Mouse (Mus musculus) embryonic facial prominence, embryonic 12.5 days (tissue): ENCODE data around the gene Blm. TPM values are rescaled to one million over a fixed set of nuclear protein-coding genes. Genes with fewer than 3 reads are reported as not detected.

Experiments used
- ATAC-seq: fragments of 200-750 bp; cut with Nextera tagmentation; 2 replicates; pipeline ENCODE4 v1.8.0; 2017; ENCODE audit not compliant: insufficient number of reproducible peaks, insufficient read depth, low FRiP score, low TSS enrichment
- H3K27ac ChIP-seq: fragments of 300-500 bp; sonication (generic); 2 replicates; pipeline ENCODE4 v1.5.1; 2016; ENCODE audit warnings: mild to moderate bottlenecking
- H3K27me3 ChIP-seq: fragments of 300-500 bp; sonication (generic); 2 replicates; pipeline ENCODE4 v1.6.1; 2016; ENCODE audit warnings: mild to moderate bottlenecking, moderate library complexity
- H3K36me3 ChIP-seq: fragments of 300-500 bp; sonication (generic); 2 replicates; pipeline ENCODE4 v1.6.1; 2016; ENCODE audit warnings: mild to moderate bottlenecking
- H3K4me1 ChIP-seq: fragments of 300-500 bp; sonication (generic); 2 replicates; pipeline ENCODE4 v1.6.1; 2016
- H3K4me2 ChIP-seq: fragments of 300-500 bp; sonication (generic); replicated peaks from 2 replicates; pipeline ENCODE4 v1.6.1; 2016; ENCODE audit warnings: mild to moderate bottlenecking, moderate library complexity
- H3K4me3 ChIP-seq: fragments of 300-500 bp; sonication (generic); 2 replicates; pipeline ENCODE4 v1.5.1; 2016; ENCODE audit warnings: mild to moderate bottlenecking
- H3K9ac ChIP-seq: fragments of 300-500 bp; sonication (generic); 2 replicates; pipeline ENCODE4 v1.6.1; 2016; ENCODE audit warnings: mild to moderate bottlenecking, moderate library complexity
- H3K9me3 ChIP-seq: fragments of 300-500 bp; sonication (generic); 2 replicates; pipeline ENCODE4 v1.6.1; 2016; ENCODE audit warnings: mild to moderate bottlenecking, moderate library complexity
- WGBS: fragments of 180-500 bp; shearing (Covaris S2); methylation state at CpG from one replicate; pipeline ENCODE4 v1.1.7; 2016; 5-methylcytosine and 5-hydroxymethylcytosine counted together
- polyA plus RNA-seq: library from polyadenylated mRNA; unstranded; fragments of >200 nt; fragmentation: Nextera tagmentation; extraction: Ambion mirVana; gene quantifications from 2 replicates; pipeline ENCODE4 v1.2.1, GENCODE M21; 2016

Gene Blm
- polyA plus RNA-seq, 1 experiment from 2014 or later: 37.6 TPM

GRCm38 (mm10) chr7:80412279-80412678 lies 122.6 kb downstream of the Blm start:
- WGBS: 72% methylated on average over 10 of the region's 10 CpGs
- no peak overlapping the region for H3K4me3 ChIP-seq
- H3K36me3 ChIP-seq: no peaks in the 10 kb centered on the region
- no peaks in the 10 kb centered on the region for H3K27me3 ChIP-seq
- H3K27ac ChIP-seq: no peak overlapping the region
- H3K4me2 ChIP-seq: no peak overlapping the region
- ATAC-seq: no peak
- H3K9me3 ChIP-seq: no peaks in the 10 kb centered on the region
- H3K9ac ChIP-seq: no peak overlapping the region
- H3K4me1 ChIP-seq: 0 out of 2 replicates have a peak, but pooled peaks cover under 1% of the 10 kb centered on the region

DNA sequence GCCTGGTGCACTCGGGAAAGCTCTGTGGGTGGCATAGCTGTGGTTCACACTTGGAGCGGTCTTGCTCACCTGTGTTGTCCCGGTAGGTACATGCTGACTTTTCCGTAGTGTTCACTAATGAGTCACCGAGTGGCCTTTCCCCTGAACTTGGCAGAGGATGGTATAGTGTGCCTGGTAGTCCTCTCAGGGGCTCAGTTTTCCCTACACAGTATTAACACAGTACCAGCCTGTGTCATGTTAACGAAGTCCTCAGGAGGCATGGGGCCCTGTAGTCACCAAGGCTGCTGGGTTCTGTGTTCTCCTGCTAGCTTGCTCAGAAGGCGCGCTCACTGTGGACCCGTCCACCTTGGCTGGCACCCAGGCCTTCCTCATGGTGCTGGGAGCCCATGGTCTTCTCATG lies 124.5 kb downstream of the Blm start:
- 80% methylated on average over 9 of the region's 9 CpGs for WGBS

DNA sequence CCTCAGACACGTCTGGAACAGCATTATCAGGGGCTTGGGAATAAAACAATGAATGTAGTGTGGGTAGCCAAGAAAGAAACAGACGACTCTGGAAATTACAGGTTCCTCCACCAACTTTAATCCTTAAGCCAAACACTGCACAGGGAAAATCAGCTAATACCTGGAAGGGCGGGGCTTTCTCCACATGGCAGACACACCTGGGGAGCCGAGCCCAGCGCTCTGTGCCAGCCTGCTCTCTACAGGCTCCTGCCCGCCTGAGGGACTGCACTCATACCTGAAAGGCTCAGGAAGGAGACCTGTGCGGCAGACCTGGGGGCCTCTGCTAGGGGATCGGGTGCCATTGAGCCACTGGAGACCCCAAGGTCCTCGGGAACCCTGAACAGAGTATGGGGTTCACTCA lies 127.2 kb downstream of the Blm start:
- WGBS: 68% methylated on average over 9 of the region's 9 CpGs
- 0 out of 2 replicates have a peak, but pooled peaks have one; percentile 38 for ATAC-seq
- Histone ChIP-seq H3K9ac (no peak overlapping the region), H3K4me1 (0 out of 2 replicates have a peak, but pooled peaks cover 7% of the 10 kb centered on the region), H3K36me3 (no peaks in the 10 kb centered on the region), H3K4me3 (no peak overlapping the region), H3K9me3 (no peaks in the 10 kb centered on the region), H3K27me3 (peaks cover 8% of the 10 kb centered on the region), H3K4me2 (no peak overlapping the region), H3K27ac (no peak overlapping the region)

More for the DNA sequence above, 124.5 kb downstream of the Blm start:
- Histone ChIP-seq H3K4me2 (no peak overlapping the region), H3K9ac (no peak overlapping the region), H3K9me3 (no peaks in the 10 kb centered on the region), H3K4me1 (0 out of 2 replicates have a peak, but pooled peaks cover 3% of the 10 kb centered on the region), H3K27ac (no peak overlapping the region), H3K27me3 (peaks cover 4% of the 10 kb centered on the region; the same call in 1 of the 2 replicates), H3K36me3 (no peaks in the 10 kb centered on the region), H3K4me3 (no peak overlapping the region)
- no peak for ATAC-seq

DNA sequence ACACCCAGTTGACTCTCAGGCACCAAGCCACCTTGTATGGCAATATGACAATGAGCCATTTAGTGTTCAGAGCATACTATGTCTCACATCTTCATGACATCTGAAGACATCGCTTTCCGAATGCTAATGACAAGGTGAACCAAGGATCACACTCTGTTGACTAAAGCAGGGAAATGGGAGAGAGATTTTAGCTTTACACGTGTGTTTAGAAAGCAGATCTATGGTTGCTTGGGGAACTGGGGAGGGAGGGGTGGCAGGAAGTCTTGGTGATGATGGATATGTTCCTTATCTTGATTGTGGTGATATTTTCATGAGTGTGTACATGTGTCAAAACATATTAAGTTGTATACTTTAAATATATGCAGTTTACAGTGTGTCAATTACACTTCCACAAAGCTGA lies 128.7 kb downstream of the Blm start:
- WGBS: 93% methylated on average over 3 of the region's 3 CpGs
- H3K27me3 ChIP-seq: peaks cover 8% of the 10 kb centered on the region
- peaks cover 15% of the 10 kb centered on the region for H3K4me1 ChIP-seq
- no peak overlapping the region for H3K4me3 ChIP-seq
- no peak overlapping the region for H3K27ac ChIP-seq
- no peak overlapping the region for H3K9ac ChIP-seq
- no peaks in the 10 kb centered on the region for H3K36me3 ChIP-seq
- no peaks in the 10 kb centered on the region for H3K9me3 ChIP-seq
- no peak overlapping the region for H3K4me2 ChIP-seq
- no peak for ATAC-seq

- no peak within 1 kb of the TSS for H3K9ac ChIP-seq
Measured at GRCm38 (mm10) chr7:80405188-80405695, 129.7 kb downstream of the Blm start, which contains the start of gene Furin. TSS of gene Furin (minus strand) at chr7:80405436.

More at GRCm38 (mm10) chr7:80405188-80405695, 129.7 kb downstream of the Blm start, which contains the start of gene Furin:
- Histone ChIP-seq H3K36me3 (no peaks in the 10 kb centered on the region), H3K9me3 (no peaks in the 10 kb centered on the region), H3K4me2 (no peak within 1 kb of the TSS), H3K4me3 (no peak within 1 kb of the TSS), H3K27me3 (peaks cover 8% of the 10 kb centered on the region), H3K27ac (no peak within 1 kb of the TSS), H3K4me1 (peaks cover 24% of the 10 kb centered on the region)
- no peak for ATAC-seq
- 77% methylated on average over 9 of the region's 9 CpGs for WGBS

Other genes starting within 250 kb of the Blm start
- gene Prc1, start 240.7 kb downstream of the Blm start, polyA plus RNA-seq: 133 and 136 TPM in 2 replicates
- gene Rccd1, start 210.7 kb downstream of the Blm start, polyA plus RNA-seq: 14.3 and 15.9 TPM in 2 replicates
- 60.3 and 61.0 TPM in 2 replicates for gene Unc45a, start 194.1 kb downstream of the Blm start, polyA plus RNA-seq
- gene Hddc3, start 192.0 kb downstream of the Blm start, polyA plus RNA-seq: 23.2 and 27.4 TPM in 2 replicates
- gene Man2a2, start 163.7 kb downstream of the Blm start, polyA plus RNA-seq: 31.0 and 31.6 TPM in 2 replicates
- 11.0 and 12.2 TPM in 2 replicates for gene Fes, start 147.2 kb downstream of the Blm start, polyA plus RNA-seq
- 9.7 and 10.7 TPM in 2 replicates for gene Furin, start 129.7 kb downstream of the Blm start, polyA plus RNA-seq
- gene Crtc3, start 153.8 kb upstream of the Blm start, polyA plus RNA-seq: 25.0 and 29.2 TPM in 2 replicates